Mouse (Mus musculus) midbrain, embryonic 13.5 days (tissue): ENCODE results near the gene Polr2j. TPM values are rescaled to one million over a fixed set of nuclear protein-coding genes. Genes with fewer than 3 reads are reported as not detected.

Source experiments
- ATAC-seq: fragments of 200-750 bp; cut with Nextera tagmentation; 2 replicates; pipeline ENCODE4 v1.8.0; 2017; ENCODE audit warnings: mild to moderate bottlenecking, moderate TSS enrichment, moderate library complexity
- H3K27ac ChIP-seq: fragments of 300-500 bp; sonication (generic); 2 replicates; pipeline ENCODE4 v1.5.1; 2015; ENCODE audit warnings: inconsistent platforms, mild to moderate bottlenecking, moderate library complexity
- H3K27me3 ChIP-seq: fragments of 300-500 bp; sonication (generic); 2 replicates; pipeline ENCODE4 v1.6.1; 2015; ENCODE audit warnings: mild to moderate bottlenecking, inconsistent platforms
- H3K36me3 ChIP-seq: fragments of 300-500 bp; sonication (generic); 2 replicates; pipeline ENCODE4 v1.6.1; 2015; ENCODE audit warnings: mild to moderate bottlenecking, inconsistent platforms
- H3K4me1 ChIP-seq: fragments of 300-500 bp; sonication (generic); replicated peaks from 2 replicates; pipeline ENCODE4 v1.6.1; 2015; ENCODE audit warnings: inconsistent platforms
- H3K4me2 ChIP-seq: fragments of 300-500 bp; sonication (generic); replicated peaks from 2 replicates; pipeline ENCODE4 v1.6.1; 2015; ENCODE audit warnings: moderate library complexity, mild to moderate bottlenecking, inconsistent platforms
- H3K4me3 ChIP-seq: fragments of 300-500 bp; sonication (generic); replicated peaks from 2 replicates; pipeline ENCODE4 v1.5.1; 2015; ENCODE audit warnings: mild to moderate bottlenecking, inconsistent platforms
- H3K9ac ChIP-seq: fragments of 300-500 bp; sonication (generic); replicated peaks from 2 replicates; pipeline ENCODE4 v1.6.1; 2015; ENCODE audit warnings: mild to moderate bottlenecking, inconsistent platforms
- H3K9me3 ChIP-seq: fragments of 300-500 bp; sonication (generic); 2 replicates; pipeline ENCODE4 v1.6.1; 2016; ENCODE audit warnings: mild to moderate bottlenecking, inconsistent platforms
- WGBS: fragments of 180-500 bp; shearing (Covaris S2); methylation state at CpG from one replicate; pipeline ENCODE4 v1.1.7; 2015; 5-methylcytosine and 5-hydroxymethylcytosine counted together
- polyA plus RNA-seq: library from polyadenylated mRNA; unstranded; fragments of >200 nt; fragmentation: Nextera tagmentation; extraction: Ambion mirVana; gene quantifications from 2 replicates; pipeline ENCODE4 v1.2.1, GENCODE M21; 2015

The Polr2j gene
- polyA plus RNA-seq, 1 experiment from 2014 or later = 242 TPM

- Histone ChIP-seq H3K36me3 (no peaks in the 10 kb centered on the region), H3K4me1 (peaks cover 29% of the 10 kb centered on the region), H3K27me3 (peaks cover 9% of the 10 kb centered on the region), H3K4me2 (peak overlapping the region; percentile 87), H3K9ac (peak overlapping the region; percentile 49; the same call in 1 of the 2 replicates), H3K4me3 (peak overlapping the region; percentile 58), H3K27ac (peak overlapping the region; percentile 70), H3K9me3 (no peaks in the 10 kb centered on the region)
- WGBS = 4% methylated on average over 17 of the region's 21 CpGs
- peak; percentile 57 for ATAC-seq
These were observed 31.4 kb upstream of the Polr2j start for GRCm38 (mm10) chr5:136084891-136085651.

DNA sequence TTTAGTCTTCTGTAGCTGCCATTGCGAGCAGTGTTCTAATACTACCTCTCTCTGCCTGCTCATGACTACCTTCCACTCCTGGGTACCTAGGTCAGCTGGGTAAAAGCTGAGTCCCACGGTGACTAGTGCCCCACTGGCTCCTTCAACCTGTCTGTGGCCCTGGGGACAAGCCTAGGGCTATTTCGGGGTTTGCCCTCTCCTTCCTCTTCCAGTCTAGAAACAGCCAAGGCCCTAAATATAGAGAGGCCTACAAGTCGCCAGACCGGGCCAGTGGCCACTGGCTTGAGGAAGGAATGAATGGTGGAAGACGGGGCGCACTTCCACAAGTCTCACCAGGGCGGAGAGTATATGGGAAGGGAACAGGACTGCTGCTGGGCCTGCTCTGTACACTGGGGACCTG, 30.1 kb upstream of the Polr2j start:
- Histone ChIP-seq H3K4me2 (no peak overlapping the region), H3K9ac (no peak overlapping the region)
- ATAC-seq = no peak

GRCm38 (mm10) chr5:136088821-136089575, 27.4 kb upstream of the Polr2j start:
- H3K9me3 ChIP-seq = no peaks in the 10 kb centered on the region
- no peak overlapping the region for H3K4me3 ChIP-seq
- 16% methylated on average over 14 of the region's 14 CpGs for WGBS
- peaks cover 4% of the 10 kb centered on the region; the same call in 1 of the 2 replicates for H3K36me3 ChIP-seq
- H3K9ac ChIP-seq = no peak overlapping the region
- no peak for ATAC-seq
- H3K4me1 ChIP-seq = peaks cover 23% of the 10 kb centered on the region
- H3K4me2 ChIP-seq = no peak overlapping the region
- no peak overlapping the region for H3K27ac ChIP-seq
- peaks cover 9% of the 10 kb centered on the region for H3K27me3 ChIP-seq

More for the DNA sequence above, 30.1 kb upstream of the Polr2j start:
- 92% methylated on average over 8 of the region's 8 CpGs for WGBS
- Histone ChIP-seq H3K4me1 (peaks cover 29% of the 10 kb centered on the region), H3K9me3 (no peaks in the 10 kb centered on the region), H3K4me3 (no peak overlapping the region), H3K27me3 (peaks cover 9% of the 10 kb centered on the region), H3K27ac (no peak overlapping the region), H3K36me3 (peaks cover under 1% of the 10 kb centered on the region; the same call in 1 of the 2 replicates)

DNA sequence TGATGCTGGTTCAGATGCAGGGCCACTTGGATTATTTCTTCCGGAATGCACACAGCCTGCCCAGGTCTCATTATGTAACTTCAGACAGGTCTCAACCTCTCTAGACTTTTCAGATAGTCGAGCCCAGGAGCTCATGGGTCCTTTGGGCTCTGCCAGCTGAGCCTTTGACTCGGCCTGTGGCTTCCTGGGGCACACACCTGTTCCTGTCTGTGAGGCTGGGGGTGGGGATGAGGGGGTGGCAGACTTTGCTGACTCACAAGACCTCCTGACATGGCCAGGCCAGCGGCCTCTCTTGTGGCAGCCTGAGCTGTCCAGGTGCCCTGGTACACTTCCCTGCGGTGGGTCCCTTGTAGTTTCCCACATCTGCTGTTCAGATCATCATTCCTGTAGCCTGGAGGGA, 24.5 kb upstream of the Polr2j start:
- Histone ChIP-seq H3K36me3 (peaks cover 4% of the 10 kb centered on the region; the same call in 1 of the 2 replicates), H3K4me1 (0 out of 2 replicates have a peak, but pooled peaks cover 12% of the 10 kb centered on the region), H3K4me2 (no peak overlapping the region), H3K27me3 (0 out of 2 replicates have a peak, but pooled peaks cover 4% of the 10 kb centered on the region), H3K27ac (no peak overlapping the region), H3K9me3 (no peaks in the 10 kb centered on the region), H3K9ac (no peak overlapping the region), H3K4me3 (no peak overlapping the region)
- no peak for ATAC-seq
- 73% methylated on average over 5 of the region's 5 CpGs for WGBS

GRCm38 (mm10) chr5:136094249-136095010, 22.0 kb upstream of the Polr2j start:
- 48% methylated on average over 8 of the region's 8 CpGs for WGBS
- H3K4me1 ChIP-seq = 0 out of 2 replicates have a peak, but pooled peaks cover 7% of the 10 kb centered on the region
- no peaks in the 10 kb centered on the region for H3K27me3 ChIP-seq
- no peak overlapping the region for H3K27ac ChIP-seq
- H3K9me3 ChIP-seq = no peaks in the 10 kb centered on the region
- H3K9ac ChIP-seq = no peak overlapping the region
- H3K4me2 ChIP-seq = no peak overlapping the region
- H3K36me3 ChIP-seq = peaks cover 4% of the 10 kb centered on the region; the same call in 1 of the 2 replicates
- ATAC-seq = peak; percentile 65; the same call in 1 of the 2 replicates
- H3K4me3 ChIP-seq = no peak overlapping the region

- no peak for ATAC-seq
- Histone ChIP-seq H3K9ac (no peak overlapping the region), H3K36me3 (peaks cover 4% of the 10 kb centered on the region; the same call in 1 of the 2 replicates), H3K27ac (no peak overlapping the region), H3K4me2 (no peak overlapping the region), H3K4me3 (no peak overlapping the region), H3K27me3 (no peaks in the 10 kb centered on the region), H3K4me1 (0 out of 2 replicates have a peak, but pooled peaks cover 7% of the 10 kb centered on the region), H3K9me3 (no peaks in the 10 kb centered on the region)
- WGBS = 73% methylated on average over 7 of the region's 7 CpGs
These were observed 21.3 kb upstream of the Polr2j start for GRCm38 (mm10) chr5:136095089-136095488.

- WGBS = 81% methylated on average over 10 of the region's 10 CpGs
- Histone ChIP-seq H3K36me3 (no peaks in the 10 kb centered on the region), H3K9me3 (no peaks in the 10 kb centered on the region), H3K4me1 (peaks cover 18% of the 10 kb centered on the region), H3K4me2 (no peak overlapping the region), H3K27ac (no peak overlapping the region), H3K27me3 (peaks cover 27% of the 10 kb centered on the region), H3K4me3 (no peak overlapping the region), H3K9ac (no peak overlapping the region)
- ATAC-seq = no peak
These were observed 17.9 kb upstream of the Polr2j start for GRCm38 (mm10) chr5:136098536-136098935.

DNA sequence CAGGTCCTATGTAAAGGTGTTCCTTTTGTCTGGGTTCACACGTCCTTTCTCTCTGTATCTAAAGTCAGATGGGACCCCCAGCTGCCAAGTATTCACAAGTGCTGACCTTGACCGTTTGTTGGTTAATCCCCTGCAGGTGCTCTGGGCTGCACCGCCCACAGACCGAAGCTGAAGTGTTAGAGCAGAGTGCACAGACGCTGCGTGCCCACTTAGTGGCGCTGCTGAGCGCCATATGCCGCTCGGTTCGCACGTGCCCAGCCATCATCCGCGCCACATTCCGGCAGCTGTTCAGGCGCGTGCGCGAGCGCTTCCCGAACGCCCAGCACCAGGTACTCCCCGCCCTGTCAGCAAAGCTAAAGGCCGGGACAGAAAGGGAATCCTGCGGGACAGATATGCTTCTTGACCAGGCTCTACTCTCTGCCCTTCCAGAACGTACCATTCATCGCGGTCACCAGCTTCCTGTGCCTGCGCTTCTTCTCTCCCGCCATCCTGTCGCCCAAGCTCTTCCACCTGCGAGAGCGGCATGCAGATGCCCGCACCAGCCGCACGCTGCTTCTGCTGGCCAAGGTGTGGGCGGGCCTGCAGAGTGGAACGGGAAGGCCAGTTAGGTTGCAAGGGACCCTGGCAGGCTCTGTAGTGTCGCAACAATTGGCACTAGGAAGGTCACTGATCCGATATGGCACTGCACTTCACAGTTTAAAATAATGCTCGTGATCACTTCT, 14.2 kb upstream of the Polr2j start:
- whole genome bisulfite sequencing = 6% methylated on average over 41 of the region's 41 CpGs
- Histone ChIP-seq H3K27ac (no peak overlapping the region), H3K4me1 (peaks cover 10% of the 10 kb centered on the region), H3K27me3 (peaks cover 33% of the 10 kb centered on the region), H3K9ac (peak overlapping the region; percentile 61), H3K36me3 (no peaks in the 10 kb centered on the region), H3K4me2 (peak overlapping the region; percentile 61), H3K4me3 (peak overlapping the region; percentile 41), H3K9me3 (no peaks in the 10 kb centered on the region)
- peak; percentile 95 for ATAC-seq

DNA sequence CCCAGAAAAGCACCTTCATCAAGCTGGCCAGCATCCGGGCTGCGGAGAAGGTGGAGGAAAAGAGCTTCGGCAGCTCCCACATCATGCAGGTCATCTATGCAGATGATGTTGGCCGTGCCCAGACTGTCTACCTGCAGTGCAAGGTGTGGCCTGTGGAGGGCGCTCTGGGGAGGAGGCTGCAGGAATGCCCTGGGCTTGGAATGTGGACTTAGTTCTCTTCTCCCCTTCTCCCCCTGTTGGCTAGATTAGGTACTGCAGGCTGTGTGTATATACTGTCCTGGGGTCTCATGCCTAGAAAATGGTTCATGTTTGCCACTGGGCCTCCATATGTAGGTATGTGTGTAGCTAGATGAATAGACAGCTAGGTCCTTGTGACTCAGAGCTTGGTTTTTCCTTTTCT, 11.9 kb upstream of the Polr2j start:
- 90% methylated on average over 5 of the region's 5 CpGs for WGBS
- H3K36me3 ChIP-seq = no peaks in the 10 kb centered on the region

DNA sequence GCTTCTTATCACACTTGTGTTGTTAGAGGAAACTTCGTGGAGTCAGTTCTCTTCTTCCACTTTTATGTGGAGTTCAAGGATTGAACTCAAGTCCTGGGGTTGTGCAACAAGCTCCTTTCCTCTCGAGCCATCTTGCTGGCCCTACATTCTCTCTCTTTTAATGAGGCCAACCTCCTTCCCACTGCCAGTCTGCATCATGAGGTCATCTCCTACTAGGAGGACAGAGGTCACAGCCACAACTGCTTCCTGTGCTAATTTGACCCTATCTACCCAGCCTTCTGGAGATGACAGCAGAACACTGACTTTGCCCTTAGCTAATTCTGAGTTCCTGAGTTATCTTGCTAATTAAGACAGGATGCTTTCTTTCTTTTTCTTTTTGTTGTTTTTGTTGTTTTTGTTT, 7.9 kb upstream of the Polr2j start:
- Histone ChIP-seq H3K9me3 (no peaks in the 10 kb centered on the region), H3K27me3 (peaks cover 6% of the 10 kb centered on the region), H3K9ac (no peak overlapping the region), H3K27ac (no peak overlapping the region), H3K4me2 (no peak overlapping the region), H3K36me3 (no peaks in the 10 kb centered on the region), H3K4me1 (no peaks in the 10 kb centered on the region), H3K4me3 (no peak overlapping the region)
- WGBS = 52% methylated on average over 2 of the region's 2 CpGs
- no peak for ATAC-seq

More for the DNA sequence above, 11.9 kb upstream of the Polr2j start:
- ATAC-seq = no peak
- Histone ChIP-seq H3K27me3 (peaks cover 33% of the 10 kb centered on the region), H3K27ac (no peak overlapping the region), H3K4me1 (peaks cover 10% of the 10 kb centered on the region), H3K9me3 (no peaks in the 10 kb centered on the region), H3K4me2 (no peak overlapping the region), H3K9ac (no peak overlapping the region), H3K4me3 (no peak overlapping the region)

DNA sequence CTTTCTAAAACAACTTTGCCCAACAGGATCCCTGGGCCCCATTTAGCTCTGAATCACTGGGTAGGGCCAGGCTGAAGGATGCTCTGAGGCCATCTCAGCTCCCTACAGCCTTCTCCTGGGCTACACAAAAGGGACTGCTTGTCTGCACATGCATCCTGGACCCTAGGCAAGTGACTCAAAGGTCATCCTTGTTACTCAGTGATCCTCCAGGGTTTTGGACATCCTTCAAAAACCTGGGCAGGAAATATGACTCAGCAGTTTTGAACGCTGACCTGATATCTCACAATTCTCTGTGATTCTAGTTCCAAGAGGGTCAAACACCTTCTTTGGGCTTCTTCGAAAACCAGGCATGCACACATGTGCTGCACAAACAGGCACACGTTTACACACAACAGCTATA, 7.4 kb upstream of the Polr2j start:
- ATAC-seq = no peak
- H3K4me1 ChIP-seq = no peaks in the 10 kb centered on the region
- H3K36me3 ChIP-seq = no peaks in the 10 kb centered on the region
- 77% methylated on average over 3 of the region's 3 CpGs for WGBS
- H3K27ac ChIP-seq = no peak overlapping the region
- no peak overlapping the region for H3K9ac ChIP-seq
- H3K27me3 ChIP-seq = peaks cover under 1% of the 10 kb centered on the region; the same call in 1 of the 2 replicates
- no peak overlapping the region for H3K4me3 ChIP-seq
- H3K9me3 ChIP-seq = no peaks in the 10 kb centered on the region
- no peak overlapping the region for H3K4me2 ChIP-seq
